Mouse (Mus musculus) cortical plate, adult 2 months (tissue): Measurements from ENCODE around the gene Tfb2m. TPM values are rescaled to one million over a fixed set of nuclear protein-coding genes. Genes with fewer than 3 reads are reported as not detected.
"Not testable (repeated sequence)": the region's sequence is repeated elsewhere in the genome, so short reads cannot be mapped to it uniquely, and the experiment has no call there.

ENCODE experiments used
- H3K27ac ChIP-seq: fragments of 200-500 bp; 2 replicates; pipeline ENCODE4 v1.5.1; 2012; ENCODE audit warnings: low read length, control low read depth, inconsistent platforms; ENCODE audit not compliant: insufficient read depth
- H3K4me1 ChIP-seq: fragments of 200-500 bp; 2 replicates; pipeline ENCODE4 v1.6.1; 2011; ENCODE audit warnings: low read length; ENCODE audit not compliant: control insufficient read depth, insufficient read depth
- H3K4me3 ChIP-seq: fragments of 200-500 bp; 2 replicates; pipeline ENCODE4 v1.5.1; 2011; ENCODE audit warnings: mild to moderate bottlenecking, low read length, control low read depth; ENCODE audit not compliant: insufficient read depth
- CTCF ChIP-seq: fragments of 200-500 bp; IDR thresholded peaks from 2 replicates; pipeline ENCODE4 v1.5.1; 2011; ENCODE audit warnings: mild to moderate bottlenecking, control low read depth, low read length; ENCODE audit not compliant: insufficient read depth; ENCODE audit errors: extremely low read depth
- POLR2A ChIP-seq: fragments of 200-500 bp; IDR thresholded peaks from 2 replicates; pipeline ENCODE4 v1.6.1; 2011; ENCODE audit warnings: mild to moderate bottlenecking, low read length, control low read depth; ENCODE audit not compliant: insufficient read depth; ENCODE audit errors: extremely low read depth
- polyA plus RNA-seq: library from polyadenylated mRNA; depleted of rRNA; stranded (reverse); fragments of >200 nt; gene quantifications from 2 replicates; pipeline ENCODE4 v1.2.3, GENCODE M21; 2012; rRNA removed

The Tfb2m gene
- polyA plus RNA-seq: 20.6 and 21.7 TPM in 2 replicates

DNA sequence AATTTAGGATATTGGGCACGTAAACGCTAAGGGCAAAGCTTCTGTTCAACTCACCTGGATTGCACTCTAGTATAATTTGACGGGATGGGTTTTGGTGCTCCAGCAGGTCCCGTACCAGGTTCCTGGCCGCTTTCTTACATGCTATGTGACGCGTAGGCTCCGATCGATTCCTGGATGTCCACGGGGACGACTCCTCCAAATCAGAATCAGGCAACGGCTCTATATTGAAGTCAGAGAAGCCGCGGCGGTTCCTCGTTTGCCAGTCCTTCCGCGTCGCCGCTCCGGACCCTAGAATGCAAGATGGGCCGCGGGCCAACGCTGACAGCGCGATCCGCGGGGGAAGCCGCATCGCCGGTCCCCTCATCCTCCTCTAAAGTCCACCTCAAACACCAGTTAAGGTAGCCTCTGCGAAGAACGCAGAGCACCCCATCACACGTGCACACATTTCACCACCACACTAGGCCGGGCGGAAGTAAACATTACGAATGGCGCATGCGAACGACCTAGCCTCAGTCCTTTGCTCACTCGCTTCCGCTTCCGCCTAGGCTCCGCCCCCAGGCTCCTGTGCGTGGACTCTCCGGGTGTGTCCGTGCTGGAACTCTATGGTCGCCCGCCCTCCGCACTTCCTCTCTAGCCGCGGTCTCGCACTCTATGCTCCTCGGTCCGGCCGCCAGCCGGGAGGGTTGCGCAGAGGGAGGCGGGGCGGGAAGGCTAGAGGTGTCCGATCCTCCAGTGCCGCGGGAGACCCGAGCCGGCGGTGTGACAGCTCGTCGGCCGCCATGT is at the start of gene Tfb2m, which contains the start of gene Cnst:
TSS of gene Tfb2m (minus strand) at position 500 of the 783 bp plus-strand sequence.
TSS of gene Cnst (plus strand) at position 603 of the 783 bp plus-strand sequence.
- Histone ChIP-seq H3K4me3 (peak within 1 kb of the TSS; percentile 62), H3K27ac (peak within 1 kb of the TSS; percentile 55)
- not testable (repeated sequence) for H3K4me1 ChIP-seq

DNA sequence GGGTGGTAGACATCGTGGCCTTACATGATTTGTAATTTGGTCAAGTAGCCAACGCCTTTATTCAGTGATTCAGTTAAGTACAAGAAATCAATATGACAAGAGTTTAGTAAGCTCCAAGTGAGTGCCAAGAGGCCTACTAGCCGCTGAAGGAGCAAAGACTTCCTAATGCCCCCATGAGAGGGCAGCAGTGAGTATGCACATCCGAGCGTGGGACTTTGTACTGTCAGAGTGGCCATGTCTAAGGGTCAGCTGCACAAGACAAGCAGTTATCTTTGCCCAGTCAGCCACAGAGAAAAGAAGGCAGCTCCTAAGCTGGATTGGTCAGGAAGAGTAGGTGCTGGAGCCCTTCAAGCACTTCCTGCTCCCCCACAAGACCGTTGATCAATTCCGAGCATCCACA is 46.9 kb upstream of the Tfb2m start:
- TF ChIP-seq CTCF: peak; percentile 23; the same call in 1 of the 2 replicates
- TF ChIP-seq POLR2A: no peak
- no peak overlapping the region for H3K27ac ChIP-seq
- no peak overlapping the region for H3K4me3 ChIP-seq
- peaks cover 6% of the 10 kb centered on the region; the same call in 1 of the 2 replicates for H3K4me1 ChIP-seq

DNA sequence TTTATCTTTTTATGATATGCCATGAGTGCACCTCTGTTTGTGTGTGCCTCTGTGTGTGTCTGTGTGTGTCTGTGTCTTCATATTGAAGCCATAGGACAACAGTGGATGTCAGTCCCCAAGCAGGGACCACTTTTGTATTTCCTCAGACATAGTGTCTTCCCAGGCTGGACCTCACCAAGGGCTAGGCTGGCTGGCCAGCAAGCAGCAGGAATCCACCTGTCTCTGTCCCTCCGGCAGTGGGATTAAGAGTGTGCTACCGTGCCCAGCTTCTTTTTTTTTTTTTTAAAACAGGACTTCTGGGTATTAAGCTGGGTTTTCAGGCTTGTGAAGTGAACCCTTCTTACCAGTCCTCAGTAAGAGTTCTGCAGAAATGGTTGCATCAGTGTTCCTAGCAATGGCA is 46.1 kb upstream of the Tfb2m start:
- Histone ChIP-seq H3K4me3 (no peak overlapping the region), H3K27ac (no peak overlapping the region), H3K4me1 (peaks cover 9% of the 10 kb centered on the region; the same call in 1 of the 2 replicates)
- TF ChIP-seq CTCF (no peak), POLR2A (no peak)

DNA sequence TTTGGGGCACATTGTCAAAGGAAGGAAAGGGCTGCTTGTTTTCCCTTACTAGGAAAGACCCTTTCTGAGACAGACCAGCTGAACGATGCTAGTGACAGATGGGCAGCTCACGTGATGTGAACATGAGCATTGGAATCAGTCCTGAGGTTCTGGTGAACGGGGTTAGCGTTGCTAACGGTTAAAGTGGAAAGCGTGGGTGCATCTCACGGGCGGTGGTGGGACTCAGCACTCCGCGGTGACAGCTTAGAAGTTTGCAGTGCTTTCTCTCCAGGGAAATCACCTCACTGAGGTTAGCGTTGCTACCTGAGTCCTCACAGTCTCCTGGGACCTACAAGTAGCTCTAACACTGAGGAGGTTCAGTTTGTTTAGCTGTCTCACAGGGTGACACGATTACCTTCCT is 45.6 kb upstream of the Tfb2m start:
- no peak overlapping the region for H3K27ac ChIP-seq
- H3K4me1 ChIP-seq: peaks cover 9% of the 10 kb centered on the region; the same call in 1 of the 2 replicates
- no peak overlapping the region for H3K4me3 ChIP-seq
- TF ChIP-seq POLR2A (no peak), CTCF (no peak)

DNA sequence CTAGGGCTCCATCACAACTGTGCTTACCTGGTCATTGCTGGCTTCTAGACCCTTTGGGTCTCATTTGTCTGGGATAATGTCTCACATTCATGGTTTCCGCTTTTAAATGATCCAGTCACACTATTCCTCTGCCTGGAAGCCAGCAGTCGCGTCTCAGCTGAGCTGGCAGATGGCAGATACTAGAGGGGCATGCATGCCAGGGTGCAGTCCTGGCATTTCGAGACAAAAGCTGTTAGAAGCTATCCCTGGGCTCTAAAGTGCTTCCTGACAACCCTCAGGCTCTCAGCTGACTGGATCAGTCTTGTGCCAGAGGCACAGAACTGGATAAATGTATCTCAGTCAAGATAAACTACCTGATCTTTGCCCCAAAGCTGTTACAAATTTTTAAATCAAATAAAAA is 42.2 kb upstream of the Tfb2m start:
- Histone ChIP-seq H3K4me3 (no peak overlapping the region), H3K27ac (peak overlapping the region; percentile 29; the same call in 1 of the 2 replicates), H3K4me1 (peaks cover 9% of the 10 kb centered on the region; the same call in 1 of the 2 replicates)
- TF ChIP-seq CTCF (no peak), POLR2A (no peak)

DNA sequence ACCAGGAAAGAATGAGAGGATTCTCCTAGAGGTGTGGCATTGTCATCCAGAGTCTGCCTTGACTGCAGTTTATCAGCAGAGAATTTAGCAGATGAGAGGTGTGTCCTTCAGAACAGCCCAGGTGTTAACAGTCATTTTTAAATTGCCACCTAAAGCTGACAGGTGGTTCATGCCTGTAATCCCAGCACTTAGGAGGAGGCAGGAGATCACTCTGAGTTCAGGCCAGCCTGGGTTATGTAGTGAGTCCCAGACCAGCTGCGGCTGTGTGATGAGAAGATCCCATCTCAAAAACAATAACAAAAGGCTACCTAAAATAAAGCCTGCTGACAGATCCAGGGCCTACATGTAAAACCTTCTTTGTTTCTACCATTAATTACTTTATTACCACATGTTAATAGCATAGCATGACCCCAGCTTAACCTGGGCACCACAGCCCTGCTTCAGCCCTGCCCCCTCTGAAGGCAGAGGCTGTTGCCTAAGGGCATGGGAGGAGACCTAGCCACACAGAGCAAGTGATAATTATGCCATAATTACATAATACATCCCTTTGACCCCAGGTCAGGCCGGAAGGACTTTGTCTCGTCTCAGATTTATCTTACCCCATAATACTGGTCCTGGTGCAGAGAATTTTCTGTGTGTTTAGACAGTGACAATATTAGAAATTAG is 40.5 kb upstream of the Tfb2m start:
- no peak overlapping the region for H3K4me3 ChIP-seq
- TF ChIP-seq CTCF (no peak), POLR2A (no peak)
- peaks cover 7% of the 10 kb centered on the region; the same call in 1 of the 2 replicates for H3K4me1 ChIP-seq
- H3K27ac ChIP-seq: no peak overlapping the region

DNA sequence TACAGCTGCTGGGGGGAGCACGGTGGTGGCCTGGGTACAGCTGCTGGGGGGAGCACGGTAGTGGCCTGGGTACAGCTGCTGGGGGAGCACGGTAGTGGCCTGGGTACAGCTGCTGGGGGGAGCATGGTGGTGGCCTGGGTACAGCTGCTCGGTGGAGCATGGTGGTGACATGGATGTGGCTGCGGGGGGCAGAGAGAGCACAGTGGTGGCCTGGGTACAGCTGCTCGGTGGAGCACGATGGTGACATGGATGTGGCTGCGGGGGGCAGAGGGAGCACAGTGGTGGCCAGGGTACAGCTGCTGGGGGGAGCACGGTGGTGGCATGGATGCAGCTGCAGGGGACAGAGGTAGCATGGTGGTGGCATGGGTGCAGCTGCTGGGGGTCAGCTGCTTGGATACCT is 39.6 kb upstream of the Tfb2m start:
- Histone ChIP-seq H3K4me3 (no peak overlapping the region), H3K4me1 (peaks cover 6% of the 10 kb centered on the region)
- TF ChIP-seq CTCF (no peak), POLR2A (no peak)

DNA sequence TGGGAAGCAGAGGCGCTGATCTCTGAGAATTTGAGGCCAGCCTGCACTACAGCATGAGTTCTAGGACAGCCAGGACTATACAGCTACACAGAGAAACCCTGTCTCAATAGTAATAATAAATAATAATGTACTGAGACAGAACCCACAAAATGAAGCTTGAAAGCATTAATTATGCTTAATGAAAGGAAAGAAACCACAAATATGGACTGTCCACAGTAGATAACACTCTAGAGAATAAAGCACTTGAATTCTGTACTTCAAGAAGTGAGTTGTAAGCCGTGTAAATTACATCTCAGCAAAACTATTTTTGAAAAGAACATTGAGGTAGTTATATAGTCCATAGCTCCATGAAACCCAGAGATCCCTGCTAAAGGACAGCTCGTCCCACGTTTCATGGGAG is 38.2 kb upstream of the Tfb2m start:
- no peak for TF ChIP-seq CTCF
- TF ChIP-seq POLR2A: no peak
- H3K27ac ChIP-seq: no peak overlapping the region
- no peak overlapping the region for H3K4me3 ChIP-seq
- peaks cover 6% of the 10 kb centered on the region for H3K4me1 ChIP-seq

More for the DNA sequence above, 39.6 kb upstream of the Tfb2m start:
- H3K27ac ChIP-seq: no peak overlapping the region

DNA sequence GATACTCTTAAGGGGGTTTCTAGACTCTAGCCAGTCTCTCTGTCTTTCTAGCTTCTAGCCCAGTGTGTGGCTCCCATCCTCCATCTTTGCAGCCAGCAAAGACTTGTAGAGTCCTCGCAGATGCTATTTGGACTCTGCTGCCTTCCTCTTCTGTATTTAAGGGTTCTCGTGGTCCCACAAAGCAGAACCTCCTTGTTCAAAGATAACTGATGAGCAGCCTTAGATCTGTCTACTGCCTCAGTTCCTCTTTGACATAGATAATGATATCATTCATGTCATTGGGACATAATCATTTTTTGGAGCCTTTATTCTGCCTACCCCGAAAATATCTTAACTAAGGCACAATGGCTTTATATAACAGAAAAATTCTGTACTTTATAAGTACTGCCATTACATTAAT is 37.0 kb upstream of the Tfb2m start:
- Histone ChIP-seq H3K4me1 (peaks cover 5% of the 10 kb centered on the region), H3K4me3 (no peak overlapping the region), H3K27ac (no peak overlapping the region)
- no peak for TF ChIP-seq POLR2A
- TF ChIP-seq CTCF: no peak

DNA sequence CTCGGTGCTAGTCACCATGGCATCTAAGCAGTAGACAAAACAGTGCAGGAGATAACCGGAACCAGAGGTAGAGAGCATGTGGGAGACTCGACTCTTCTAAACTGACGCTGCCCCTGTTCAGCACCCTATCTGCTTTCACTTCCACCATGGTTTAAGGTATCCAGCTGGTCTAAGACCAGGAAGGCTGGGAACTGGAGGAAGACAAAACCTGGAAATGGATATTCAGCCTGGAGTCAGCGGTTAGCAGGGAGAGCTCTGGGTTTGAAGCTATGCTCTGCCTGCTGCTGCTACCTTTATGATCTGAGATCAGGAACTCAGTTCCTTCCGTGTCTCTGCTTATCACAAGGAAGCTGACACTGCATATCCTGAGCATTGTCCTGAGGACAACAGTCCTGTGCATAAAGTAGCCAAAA is 36.0 kb upstream of the Tfb2m start:
- H3K4me3 ChIP-seq: no peak overlapping the region
- no peak overlapping the region for H3K27ac ChIP-seq
- no peak for TF ChIP-seq CTCF
- TF ChIP-seq POLR2A: no peak
- no peaks in the 10 kb centered on the region; the same call in none of the 2 replicates for H3K4me1 ChIP-seq
